Mouse (Mus musculus) Patski (cell line): ENCODE measurements around the gene Pus3. TPM values are rescaled to one million over a fixed set of nuclear protein-coding genes. Genes with fewer than 3 reads are reported as not detected.
"Not testable (repeated sequence)": the region's sequence is repeated elsewhere in the genome, so short reads cannot be mapped to it uniquely, and the experiment has no call there.

Source experiments
- ATAC-seq: fragments of 100-300 bp; one replicate; pipeline ENCODE4 v1.8.0; 2021
- CTCF ChIA-PET: fragments of 350-600 bp; sonication (Branson Sonifier 250); formaldehyde crosslinking; loops from one replicate; lab custom pipeline; 2022; ENCODE audit warnings: inconsistent platforms; lab: Charles Lee
- POLR2A ChIA-PET: fragments of 350-600 bp; sonication (Branson Sonifier 250); formaldehyde crosslinking; loops from one replicate; lab custom pipeline; 2022; ENCODE audit warnings: antibody characterized with exemption, inconsistent platforms; lab: Charles Lee
- DNase-seq: peaks from one replicate; pipeline ENCODE4 v3.0.0-alpha.2; 2011; ENCODE audit warnings: low read depth, low spot score
- H3K27me3 ChIP-seq: fragments of 371-371 bp; one replicate; pipeline ENCODE4 v1.5.1; 2021
- CTCF ChIP-seq: fragments of 100-300 bp; IDR thresholded peaks from one replicate; pipeline ENCODE4 v1.5.1; 2021
- in situ Hi-C: fragments of 300-500 bp; cut with MboI; formaldehyde crosslinking; loops from 3 replicates; pipeline ENCODE4 v1.11.1; 2018; ENCODE audit warnings: low pct_unique_long_range_greater_than_20kb, mixed read lengths
- polyA plus RNA-seq: library from polyadenylated mRNA; unstranded; gene quantifications from one replicate; pipeline ENCODE4 v1.2.3, GENCODE M21; 2021

The Pus3 gene
- polyA plus RNA-seq, 1 experiment from 2014 or later, result 15.3 TPM

GRCm38 (mm10) chr9:35614005-35614404, 55.6 kb downstream of the Pus3 start:
- in situ Hi-C loops, result no loop called here
- ChIA-PET CTCF (interaction anchor here (1.4 kb wide), 1 partner anchor 19 kb away, joined by 3 read pairs; no protein-coding TSS in a partner anchor), POLR2A (no interaction called here)
- TF ChIP-seq CTCF, result peak; percentile 30
- ATAC-seq (no peak), DNase-seq (no peak)
- peaks cover 21% of the 10 kb centered on the region for H3K27me3 ChIP-seq

- in situ Hi-C loops, ATAC-seq, DNase-seq, POLR2A ChIA-PET, CTCF ChIA-PET: not testable (repeated sequence)
- peaks cover 22% of the 10 kb centered on the region for H3K27me3 ChIP-seq
Observed at GRCm38 (mm10) chr9:35616784-35617183, 58.4 kb downstream of the Pus3 start.

Other genes starting within 250 kb of the Pus3 start
- 35.7 TPM for gene Cdon, start 137.5 kb upstream of the Pus3 start, polyA plus RNA-seq
- gene Gm1113, start 40.3 kb upstream of the Pus3 start, polyA plus RNA-seq, result not detected
- gene Ddx25, start 67 bp upstream of the Pus3 start, polyA plus RNA-seq, result 1.3 TPM
- gene Pate2, start 11.7 kb downstream of the Pus3 start, polyA plus RNA-seq, result 0.28 TPM
- gene Hyls1, start 11.8 kb downstream of the Pus3 start, polyA plus RNA-seq, result 11.0 TPM
- not detected for gene Pate4, start 53.3 kb downstream of the Pus3 start, polyA plus RNA-seq
- gene Pate3, start 89.6 kb downstream of the Pus3 start, polyA plus RNA-seq, result not detected
- not detected for gene Pate1, start 128.8 kb downstream of the Pus3 start, polyA plus RNA-seq
- not detected for gene Gm17677, start 182.5 kb downstream of the Pus3 start, polyA plus RNA-seq
- gene Gm17727, start 219.5 kb downstream of the Pus3 start, polyA plus RNA-seq, result not detected
- not detected for gene Gm27235, start 231.5 kb downstream of the Pus3 start, polyA plus RNA-seq
- gene D730048I06Rik, start 231.5 kb downstream of the Pus3 start, polyA plus RNA-seq, result not detected